Comparison of ENCODE assay signal across 15 mouse cellular contexts in genomic region chr2:136753682-136754081, GRCm38 (mm10). TPM values are rescaled to one million over a fixed set of nuclear protein-coding genes. Genes with fewer than 3 reads are reported as not detected.
DNase-seq lines count a peak whose midpoint lies in the region; ATAC-seq lines count a peak whose summit lies in the region.
"Had no signal": no experiment of that assay in that cellular context is flagged by ENCODE, and none has a peak within 500 bp of the region (broad histone marks: within the 10 kb centered on the region; RNA-seq: fewer than 3 reads in every experiment).

No protein-coding gene starts in this region.

- H3K36me3 ChIP-seq in hindbrain, embryonic 12.5 days: no peaks in the 10 kb centered on the region
- H3K36me3 ChIP-seq in midbrain, embryonic 15.5 days (replicated peaks): no peaks in the 10 kb centered on the region

- H3K27me3 ChIP-seq in hindbrain, embryonic 12.5 days: no peaks in the 10 kb centered on the region
- H3K27me3 ChIP-seq in midbrain, embryonic 15.5 days (replicated peaks): no peaks in the 10 kb centered on the region
- H3K27me3 ChIP-seq: CH12.LX had no signal

- no peak overlapping the region for H3K4me2 ChIP-seq in hindbrain, embryonic 12.5 days (replicated peaks)
- no peak overlapping the region for H3K4me2 ChIP-seq in midbrain, embryonic 15.5 days

- peaks cover 8% of the 10 kb centered on the region for H3K4me1 ChIP-seq in hindbrain, embryonic 12.5 days
- peaks cover 6% of the 10 kb centered on the region for H3K4me1 ChIP-seq in midbrain, embryonic 15.5 days

- H3K4me3 ChIP-seq in hindbrain, embryonic 12.5 days: no peak overlapping the region
- no peak overlapping the region for H3K4me3 ChIP-seq in midbrain, embryonic 15.5 days
- H3K4me3 ChIP-seq: gastrocnemius, adult 2 months had no signal

- no peaks in the 10 kb centered on the region for H3K9me3 ChIP-seq in hindbrain, embryonic 12.5 days (replicated peaks)
- no peaks in the 10 kb centered on the region for H3K9me3 ChIP-seq in midbrain, embryonic 15.5 days

- WGBS in hindbrain, embryonic 12.5 days: 12% methylated on average over 3 of the region's 3 CpGs
- 19% methylated on average over 3 of the region's 3 CpGs for WGBS in midbrain, embryonic 15.5 days

- peak; percentile 2 to 6 for DNase-seq in heart, adult 18-20 months
- no peak for DNase-seq in heart, adult 9 months (ENCODE audit: low spot score in 2 of 2)
- DNase-seq in embryo, embryonic 10.5 days (ENCODE audit: low spot score): peak; percentile 15
- DNase-seq in yolk sac, embryonic 10.5 days (ENCODE audit: low spot score): no peak
- DNase-seq in thymus, postnatal 36 days: no peak
- DNase-seq: cerebellum, adult 11-12 months; gastrocnemius, adult 2 months; heart, postnatal 36 days; kidney, postnatal 4 days; liver had no signal

- H3K27ac ChIP-seq in hindbrain, embryonic 12.5 days: no peak overlapping the region
- H3K27ac ChIP-seq in midbrain, embryonic 15.5 days: no peak overlapping the region
- H3K27ac ChIP-seq: gastrocnemius, adult 2 months had no signal

- no peak overlapping the region for H3K9ac ChIP-seq in hindbrain, embryonic 12.5 days
- H3K9ac ChIP-seq in midbrain, embryonic 15.5 days: no peak overlapping the region

- peak; percentile 71 for ATAC-seq in hindbrain, embryonic 12.5 days (ENCODE audit: low FRiP score)
- peak; percentile 68 for ATAC-seq in midbrain, embryonic 15.5 days (replicated peaks)
- no peak for ATAC-seq in erythroblast, adult 5-6 weeks (replicated peaks; ENCODE audit: low FRiP score, poor library complexity, severe bottlenecking)

RNA-seq across cellular contexts. Expression of gene Snap25, which starts 40.4 kb away (rescaled TPM):
- under 1 TPM in 1 of 2 experiments, not detected in 1; 0.12 TPM for total RNA-seq in heart, adult 18-20 months (2021)
- 56.9 and 69.7 TPM in 2 replicates for polyA plus RNA-seq in hindbrain, embryonic 12.5 days (2016; fragmentation: Nextera tagmentation; extraction: Ambion mirVana)
- 148 and 162 TPM in 2 replicates for polyA plus RNA-seq in midbrain, embryonic 15.5 days (2015; fragmentation: Nextera tagmentation; extraction: Ambion mirVana)
- total RNA-seq in erythroblast, adult 5-6 weeks (2015; ENCODE audit: low replicate concordance): not detected in 2 replicates
- not detected in 2 replicates for total RNA-seq in erythroblast, adult 5-6 weeks (2017; ENCODE audit: low replicate concordance)
- total RNA-seq: CH12.LX; gastrocnemius, adult 2 months; megakaryocyte progenitor cell, adult 5-6 weeks had no signal

Comparison
In these comparisons a context has a peak if more than half of its experiments do, and no peak if none do; other contexts are left out.
1. DNase-seq: peak in heart, adult 18-20 months (2 of 2) and embryo, embryonic 10.5 days (single experiment); none in heart, adult 9 months (0 of 2), yolk sac, embryonic 10.5 days (single experiment) and thymus, postnatal 36 days (0 of 2).